In the genomic region with DNA sequence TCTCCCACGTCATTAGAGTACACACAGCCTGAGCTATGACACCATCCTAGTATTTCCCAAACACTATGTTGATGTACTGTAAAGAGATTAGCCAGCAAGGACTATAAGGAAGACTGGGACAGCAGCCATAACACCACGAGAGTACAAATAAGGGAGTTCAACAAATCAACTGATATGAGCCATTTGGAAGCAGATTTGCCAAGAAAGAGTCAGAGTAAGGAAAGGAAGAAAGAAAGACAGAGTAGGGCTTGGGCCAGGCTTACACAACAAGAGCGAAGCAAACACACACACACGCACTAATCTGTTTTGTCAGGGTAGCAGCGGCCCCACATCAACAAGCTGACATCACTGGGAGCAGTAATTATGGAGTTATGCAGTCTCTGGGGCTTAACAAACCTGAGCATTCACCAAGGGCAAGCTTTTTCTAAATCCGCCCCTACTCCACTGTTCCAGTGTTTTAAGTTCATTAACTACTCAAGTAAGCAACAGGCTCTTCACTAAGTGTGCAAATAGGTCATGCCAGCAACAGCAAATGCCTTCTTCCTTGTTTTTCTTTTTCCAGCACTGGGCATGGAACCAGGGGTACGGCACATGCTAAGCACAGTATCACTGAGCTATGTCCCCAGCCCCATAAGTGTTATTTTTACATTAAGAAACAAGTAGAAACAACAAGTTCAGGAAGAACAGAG, we compare ENCODE assay signal across 12 mouse cellular contexts.
DNase-seq lines count a peak whose midpoint lies in the region; ATAC-seq and TF ChIP-seq lines count a peak whose summit lies in the region.
"Had no signal": no experiment of that assay in that cellular context is flagged by ENCODE, and none has a peak within 500 bp of the region (broad histone marks: within the 10 kb centered on the region; RNA-seq: fewer than 3 reads in every experiment).

No protein-coding gene starts in this region.

- peaks cover 21% of the 10 kb centered on the region for H3K4me1 ChIP-seq in heart, embryonic 12.5 days (replicated peaks)
- no peaks in the 10 kb centered on the region; the same call in none of the 2 replicates for H3K4me1 ChIP-seq in midbrain, embryonic 11.5 days (ENCODE audit: control insufficient read depth, insufficient read depth, low read length)
- H3K4me1 ChIP-seq in midbrain, embryonic 10.5 days, result peaks cover 19% of the 10 kb centered on the region
- peaks cover 8% of the 10 kb centered on the region; the same call in 1 of the 2 replicates for H3K4me1 ChIP-seq in heart, embryonic 16.5 days (ENCODE audit: control insufficient read depth, insufficient read depth, low read length)
- H3K4me1 ChIP-seq in stomach, postnatal 0 days (replicated peaks; ENCODE audit: control insufficient read depth, insufficient read depth), result peaks cover 5% of the 10 kb centered on the region
- H3K4me1 ChIP-seq: hindbrain, embryonic 15.5 days had no signal

- H3K4me3 ChIP-seq in heart, embryonic 12.5 days, result no peak overlapping the region
- H3K4me3 ChIP-seq in midbrain, embryonic 11.5 days (ENCODE audit: low read depth, low read length), result no peak overlapping the region
- H3K4me3 ChIP-seq in midbrain, embryonic 10.5 days, result no peak overlapping the region
- no peak overlapping the region for H3K4me3 ChIP-seq in heart, embryonic 16.5 days (ENCODE audit: low read length)
- no peak overlapping the region for H3K4me3 ChIP-seq in stomach, postnatal 0 days (ENCODE audit: low read depth, low read length)
- H3K4me3 ChIP-seq: hindbrain, embryonic 15.5 days; megakaryocyte, embryonic 14.5 days had no signal

- no peak for TF ChIP-seq CTCF in stomach, postnatal 0 days (IDR thresholded peaks at IDR 0.05; ENCODE audit: low read depth)

- H3K4me2 ChIP-seq in heart, embryonic 12.5 days, result no peak overlapping the region
- H3K4me2 ChIP-seq in midbrain, embryonic 11.5 days, result no peak overlapping the region
- H3K4me2 ChIP-seq in heart, embryonic 16.5 days (ENCODE audit: low read depth, low read length), result no peak overlapping the region
- H3K4me2 ChIP-seq in stomach, postnatal 0 days (replicated peaks; ENCODE audit: low read depth), result no peak overlapping the region
- H3K4me2 ChIP-seq: hindbrain, embryonic 15.5 days had no signal

- peak overlapping the region; percentile 48; the same call in 1 of the 2 replicates for H3K27ac ChIP-seq in heart, embryonic 12.5 days (ENCODE audit: poor library complexity, severe bottlenecking)
- no peak overlapping the region for H3K27ac ChIP-seq in midbrain, embryonic 11.5 days (ENCODE audit: low read depth, low read length)
- no peak overlapping the region for H3K27ac ChIP-seq in midbrain, embryonic 10.5 days (replicated peaks)
- H3K27ac ChIP-seq in heart, embryonic 16.5 days (ENCODE audit: low read length), result peak overlapping the region; percentile 64
- H3K27ac ChIP-seq in stomach, postnatal 0 days (replicated peaks), result peak overlapping the region; percentile 73
- H3K27ac ChIP-seq: hindbrain, embryonic 15.5 days had no signal

- intact Hi-C loops in heart, postnatal 36 days (cut with DNase I), result no loop called here

- no peak for TF ChIP-seq EP300 in stomach, postnatal 0 days (optimal IDR thresholded peaks at IDR 0.05)

- no peaks in the 10 kb centered on the region for H3K27me3 ChIP-seq in heart, embryonic 12.5 days (replicated peaks)
- H3K27me3 ChIP-seq in midbrain, embryonic 11.5 days (ENCODE audit: control insufficient read depth, insufficient read depth, low read length), result no peaks in the 10 kb centered on the region
- no peaks in the 10 kb centered on the region for H3K27me3 ChIP-seq in midbrain, embryonic 10.5 days (ENCODE audit: low read depth, poor library complexity, severe bottlenecking)
- no peaks in the 10 kb centered on the region for H3K27me3 ChIP-seq in heart, embryonic 16.5 days (ENCODE audit: control insufficient read depth, insufficient read depth, low read length)
- no peaks in the 10 kb centered on the region for H3K27me3 ChIP-seq in stomach, postnatal 0 days (ENCODE audit: control insufficient read depth, insufficient read depth, low read length)
- H3K27me3 ChIP-seq: hindbrain, embryonic 15.5 days had no signal

- H3K36me3 ChIP-seq in heart, embryonic 12.5 days, result no peaks in the 10 kb centered on the region
- H3K36me3 ChIP-seq in midbrain, embryonic 11.5 days (ENCODE audit: control insufficient read depth, insufficient read depth, low read length), result no peaks in the 10 kb centered on the region
- H3K36me3 ChIP-seq in midbrain, embryonic 10.5 days, result no peaks in the 10 kb centered on the region
- no peaks in the 10 kb centered on the region for H3K36me3 ChIP-seq in heart, embryonic 16.5 days (ENCODE audit: control insufficient read depth, insufficient read depth)
- no peaks in the 10 kb centered on the region for H3K36me3 ChIP-seq in stomach, postnatal 0 days (ENCODE audit: control insufficient read depth, insufficient read depth, low read length)
- H3K36me3 ChIP-seq: hindbrain, embryonic 15.5 days had no signal

- H3K9me3 ChIP-seq in heart, embryonic 12.5 days (replicated peaks), result no peaks in the 10 kb centered on the region
- no peaks in the 10 kb centered on the region for H3K9me3 ChIP-seq in midbrain, embryonic 11.5 days (ENCODE audit: control insufficient read depth, low read length)
- no peaks in the 10 kb centered on the region for H3K9me3 ChIP-seq in midbrain, embryonic 10.5 days (replicated peaks)
- no peaks in the 10 kb centered on the region for H3K9me3 ChIP-seq in heart, embryonic 16.5 days (replicated peaks; ENCODE audit: control insufficient read depth, low read length)
- H3K9me3 ChIP-seq in stomach, postnatal 0 days (ENCODE audit: control insufficient read depth, low read length), result no peaks in the 10 kb centered on the region
- H3K9me3 ChIP-seq: hindbrain, embryonic 15.5 days had no signal

- no peak for DNase-seq in heart, postnatal 36 days
- DNase-seq in midbrain, embryonic 11.5 days (ENCODE audit: low spot score, missing footprints), result peak; percentile 41
- DNase-seq in midbrain, embryonic 10.5 days (ENCODE audit: low spot score), result no peak
- peak; percentile 55 for DNase-seq in stomach, postnatal 0 days (ENCODE audit: low spot score)
- DNase-seq in layer of hippocampus, postnatal 36 days, result no peak
- DNase-seq in adrenal gland, postnatal 36 days, result no peak
- DNase-seq: cerebellum, postnatal 36 days; thymus, adult 18-20 months had no signal

- no peak for ATAC-seq in heart, embryonic 12.5 days (ENCODE audit: insufficient number of reproducible peaks, low FRiP score)
- ATAC-seq in midbrain, embryonic 11.5 days (ENCODE audit: low FRiP score), result no peak
- ATAC-seq in heart, embryonic 16.5 days (replicated peaks; ENCODE audit: extremely low read depth, insufficient read depth, low FRiP score), result peak; percentile 57
- ATAC-seq in stomach, postnatal 0 days (ENCODE audit: low FRiP score, low TSS enrichment), result peak; percentile 86

- 61% methylated on average over 7 of the region's 7 CpGs for WGBS in heart, embryonic 12.5 days
- WGBS in midbrain, embryonic 11.5 days, result 81% methylated on average over 7 of the region's 7 CpGs
- 82% methylated on average over 7 of the region's 7 CpGs for WGBS in midbrain, embryonic 10.5 days
- WGBS in heart, embryonic 16.5 days, result 64% methylated on average over 7 of the region's 7 CpGs
- WGBS in stomach, postnatal 0 days, result 30% methylated on average over 7 of the region's 7 CpGs

- no peak overlapping the region for H3K9ac ChIP-seq in heart, embryonic 12.5 days
- no peak overlapping the region for H3K9ac ChIP-seq in midbrain, embryonic 11.5 days (ENCODE audit: low read length)
- no peak overlapping the region for H3K9ac ChIP-seq in heart, embryonic 16.5 days (ENCODE audit: low read length)
- H3K9ac ChIP-seq in stomach, postnatal 0 days (ENCODE audit: low read length), result no peak overlapping the region
- H3K9ac ChIP-seq: hindbrain, embryonic 15.5 days had no signal

Comparison
In these comparisons a context has a peak if more than half of its experiments do, and no peak if none do; other contexts are left out.
1. ATAC-seq: peak in heart, embryonic 16.5 days (single experiment) and stomach, postnatal 0 days (single experiment); none in heart, embryonic 12.5 days (single experiment) and midbrain, embryonic 11.5 days (single experiment).
2. DNase-seq: peak in midbrain, embryonic 11.5 days (single experiment) and stomach, postnatal 0 days (single experiment); none in heart, postnatal 36 days (0 of 2), midbrain, embryonic 10.5 days (single experiment), layer of hippocampus, postnatal 36 days (0 of 2) and adrenal gland, postnatal 36 days (0 of 2).
3. H3K27ac ChIP-seq: peak in heart, embryonic 12.5 days (single experiment), heart, embryonic 16.5 days (single experiment) and stomach, postnatal 0 days (single experiment); none in midbrain, embryonic 11.5 days (single experiment) and midbrain, embryonic 10.5 days (single experiment).